Mouse (Mus musculus) intestine, embryonic 14.5 days (tissue): ENCODE measurements around the gene Myh9. TPM values are rescaled to one million over a fixed set of nuclear protein-coding genes. Genes with fewer than 3 reads are reported as not detected.

Source experiments
- ATAC-seq: fragments of 200-750 bp; cut with Nextera tagmentation; replicated peaks from 2 replicates; pipeline ENCODE4 v1.8.0; 2017; ENCODE audit warnings: low read depth, moderate number of reproducible peaks, moderate TSS enrichment, moderate library complexity; ENCODE audit not compliant: low FRiP score, low TSS enrichment
- DNase-seq: peaks from one replicate; pipeline ENCODE4 v3.0.0-alpha.2; 2018; ENCODE audit warnings: low spot score
- H3K27ac ChIP-seq: fragments of 300-500 bp; sonication (generic); 2 replicates; pipeline ENCODE4 v1.5.1; 2014; ENCODE audit warnings: low read depth, mild to moderate bottlenecking, control low read depth
- H3K27me3 ChIP-seq: fragments of 300-500 bp; sonication (generic); replicated peaks from 2 replicates; pipeline ENCODE4 v1.6.1; 2014; ENCODE audit warnings: low read length, control low read depth; ENCODE audit not compliant: control insufficient read depth, insufficient read depth
- H3K36me3 ChIP-seq: fragments of 300-500 bp; sonication (generic); 2 replicates; pipeline ENCODE4 v1.6.1; 2014; ENCODE audit warnings: low read length, control low read depth; ENCODE audit not compliant: control insufficient read depth, insufficient read depth
- H3K4me1 ChIP-seq: fragments of 300-500 bp; sonication (generic); replicated peaks from 2 replicates; pipeline ENCODE4 v1.6.1; 2014; ENCODE audit warnings: low read length, control low read depth, mixed read lengths; ENCODE audit not compliant: control insufficient read depth, insufficient read depth
- H3K4me2 ChIP-seq: fragments of 300-500 bp; sonication (generic); 2 replicates; pipeline ENCODE4 v1.6.1; 2014; ENCODE audit warnings: low read length
- H3K4me3 ChIP-seq: fragments of 300-500 bp; sonication (generic); 2 replicates; pipeline ENCODE4 v1.5.1; 2014; ENCODE audit warnings: low read depth, low read length, control low read depth, mixed read lengths
- H3K9ac ChIP-seq: fragments of 300-500 bp; sonication (generic); 2 replicates; pipeline ENCODE4 v1.6.1; 2014; ENCODE audit warnings: mild to moderate bottlenecking, low read length
- H3K9me3 ChIP-seq: fragments of 300-500 bp; sonication (generic); 2 replicates; pipeline ENCODE4 v1.6.1; 2016; ENCODE audit warnings: low read length, control low read depth; ENCODE audit not compliant: control insufficient read depth
- WGBS: fragments of 180-500 bp; shearing (Covaris S2); extraction: QIAGEN DNeasy Blood & Tissue Kit; methylation state at CpG from one replicate; pipeline ENCODE4 v1.1.7; 2014; 5-methylcytosine and 5-hydroxymethylcytosine counted together
- polyA plus RNA-seq: library from polyadenylated mRNA; unstranded; fragments of >200 nt; fragmentation: Nextera tagmentation; extraction: Ambion mirVana; gene quantifications from 2 replicates; pipeline ENCODE4 v1.2.1, GENCODE M21; 2014

Gene Myh9
- polyA plus RNA-seq, 1 experiment from 2014 or later, result 72.2 TPM

GRCm38 (mm10) chr15:77817417-77817816, 24.6 kb downstream of the Myh9 start:
- Histone ChIP-seq H3K4me1 (peaks cover 78% of the 10 kb centered on the region), H3K4me2 (no peak overlapping the region), H3K4me3 (no peak overlapping the region), H3K27ac (peak overlapping the region; percentile 29; the same call in 1 of the 2 replicates), H3K9me3 (no peaks in the 10 kb centered on the region), H3K9ac (no peak overlapping the region), H3K27me3 (no peaks in the 10 kb centered on the region), H3K36me3 (peaks cover 12% of the 10 kb centered on the region)
- no peak for DNase-seq
- ATAC-seq, result no peak
- WGBS, result 51% methylated on average over 7 of the region's 7 CpGs

GRCm38 (mm10) chr15:77816601-77816950, 25.4 kb downstream of the Myh9 start:
- H3K4me3 ChIP-seq, result no peak overlapping the region
- peak overlapping the region; percentile 69 for H3K27ac ChIP-seq
- H3K4me2 ChIP-seq, result no peak overlapping the region
- H3K36me3 ChIP-seq, result peaks cover 20% of the 10 kb centered on the region
- no peak for ATAC-seq
- peaks cover 70% of the 10 kb centered on the region for H3K4me1 ChIP-seq
- H3K27me3 ChIP-seq, result no peaks in the 10 kb centered on the region
- no peaks in the 10 kb centered on the region for H3K9me3 ChIP-seq
- H3K9ac ChIP-seq, result no peak overlapping the region
- no peak for DNase-seq
- WGBS, result 35% methylated on average over 4 of the region's 4 CpGs

DNA sequence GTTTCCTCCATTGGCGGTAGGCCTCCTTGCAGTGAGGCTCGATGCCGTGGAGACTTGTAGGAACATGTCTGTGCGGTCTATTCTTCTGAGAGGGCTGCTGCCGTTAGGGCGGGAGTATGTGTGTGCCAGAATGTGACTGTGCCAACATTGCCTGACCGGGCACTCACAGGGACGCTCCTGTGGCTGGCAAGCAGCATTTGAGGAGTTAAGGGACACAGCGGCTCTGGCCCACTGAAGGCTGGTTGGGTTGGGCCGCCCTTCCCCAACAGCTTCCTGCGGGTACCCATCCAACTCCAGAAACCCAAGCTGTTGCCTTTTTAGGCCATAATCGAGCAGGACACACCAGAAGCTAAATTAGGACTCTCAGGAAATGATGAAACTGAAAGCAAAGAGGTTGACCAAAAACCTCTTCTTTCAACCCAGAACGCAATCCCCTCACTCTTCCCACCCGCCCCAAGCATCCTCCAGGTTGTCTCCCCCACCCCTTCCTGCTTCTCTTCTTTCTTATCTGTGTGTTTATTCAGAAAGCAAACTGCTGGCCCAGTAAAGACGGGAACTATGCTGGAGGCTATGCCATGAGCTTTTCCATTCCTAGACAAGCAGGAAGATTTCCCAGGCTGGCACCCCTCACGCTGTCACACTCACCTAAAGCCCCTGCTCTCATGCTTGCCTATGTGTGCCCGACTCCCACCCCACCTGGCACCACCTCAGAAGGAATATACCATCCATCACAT, 25.9 kb downstream of the Myh9 start:
- Histone ChIP-seq H3K36me3 (peaks cover 26% of the 10 kb centered on the region), H3K4me1 (peaks cover 64% of the 10 kb centered on the region), H3K9me3 (no peaks in the 10 kb centered on the region), H3K4me2 (no peak overlapping the region), H3K27ac (peak overlapping the region; percentile 69), H3K4me3 (no peak overlapping the region), H3K9ac (no peak overlapping the region), H3K27me3 (no peaks in the 10 kb centered on the region)
- DNase-seq (no peak), ATAC-seq (no peak)
- WGBS, result 55% methylated on average over 17 of the region's 17 CpGs

GRCm38 (mm10) chr15:77813639-77814375, 28.2 kb downstream of the Myh9 start:
- Histone ChIP-seq H3K4me3 (no peak overlapping the region), H3K27me3 (no peaks in the 10 kb centered on the region), H3K4me1 (peaks cover 50% of the 10 kb centered on the region), H3K27ac (peak overlapping the region; percentile 78), H3K9ac (no peak overlapping the region), H3K36me3 (peaks cover 42% of the 10 kb centered on the region), H3K4me2 (no peak overlapping the region), H3K9me3 (no peaks in the 10 kb centered on the region)
- DNase-seq (no peak), ATAC-seq (peak; percentile 62; the same call in 1 of the 2 replicates)
- WGBS, result 60% methylated on average over 6 of the region's 6 CpGs

DNA sequence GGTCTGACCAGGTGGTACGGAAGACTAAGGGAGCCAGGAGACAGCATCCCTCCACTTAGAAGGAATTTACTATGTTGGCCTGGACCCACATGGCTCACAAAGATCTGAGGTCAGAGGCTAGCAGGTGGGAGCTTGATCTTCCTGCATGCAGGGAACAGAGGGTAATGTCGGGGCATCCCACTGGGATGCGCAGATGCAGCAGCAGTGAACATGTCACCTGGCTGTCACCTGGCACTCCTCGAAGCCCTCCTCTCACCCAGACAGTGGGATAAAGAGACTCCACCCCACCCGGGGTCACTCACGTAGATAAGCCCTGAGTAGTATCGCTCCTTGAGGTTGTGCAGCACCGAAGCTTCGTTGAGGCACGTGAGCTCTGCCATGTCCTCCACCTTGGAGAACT, 29.4 kb downstream of the Myh9 start:
- H3K36me3 ChIP-seq, result peaks cover 50% of the 10 kb centered on the region
- no peaks in the 10 kb centered on the region for H3K27me3 ChIP-seq
- no peaks in the 10 kb centered on the region for H3K9me3 ChIP-seq
- no peak overlapping the region for H3K27ac ChIP-seq
- WGBS, result 90% methylated on average over 10 of the region's 10 CpGs
- H3K4me1 ChIP-seq, result peaks cover 38% of the 10 kb centered on the region
- no peak for ATAC-seq
- no peak overlapping the region for H3K9ac ChIP-seq
- no peak overlapping the region for H3K4me3 ChIP-seq
- DNase-seq, result no peak
- no peak overlapping the region for H3K4me2 ChIP-seq

GRCm38 (mm10) chr15:77811099-77811760, 30.7 kb downstream of the Myh9 start:
- no peaks in the 10 kb centered on the region for H3K9me3 ChIP-seq
- H3K4me1 ChIP-seq, result peaks cover 25% of the 10 kb centered on the region
- H3K4me2 ChIP-seq, result no peak overlapping the region
- ATAC-seq (no peak), DNase-seq (no peak)
- no peak overlapping the region; the same call in 1 of the 2 replicates for H3K27ac ChIP-seq
- H3K9ac ChIP-seq, result no peak overlapping the region
- no peaks in the 10 kb centered on the region for H3K27me3 ChIP-seq
- 77% methylated on average over 11 of the region's 11 CpGs for WGBS
- no peak overlapping the region for H3K4me3 ChIP-seq
- H3K36me3 ChIP-seq, result peaks cover 64% of the 10 kb centered on the region

GRCm38 (mm10) chr15:77810416-77811098, 31.4 kb downstream of the Myh9 start:
- no peak overlapping the region; the same call in 1 of the 2 replicates for H3K27ac ChIP-seq

DNA sequence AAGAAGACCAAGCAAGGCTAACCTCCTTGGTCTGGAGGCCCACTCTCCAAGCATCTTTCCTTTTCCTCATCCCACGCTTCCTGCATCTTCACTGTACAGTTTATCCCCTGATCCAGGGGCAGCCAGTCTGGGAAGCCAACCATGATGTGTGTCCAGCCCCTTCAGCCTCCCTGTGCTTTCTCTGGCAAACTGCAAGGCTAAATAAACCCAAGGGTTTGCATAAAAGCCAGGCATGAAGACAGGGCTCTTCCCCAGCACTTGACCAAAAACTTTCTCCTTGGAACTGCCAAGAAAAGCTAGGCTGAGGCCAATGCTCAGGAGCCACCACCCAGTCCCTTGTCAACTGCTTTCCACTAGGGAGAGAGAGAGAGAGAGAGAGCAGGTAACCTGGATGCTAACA, 32.5 kb downstream of the Myh9 start:
- ATAC-seq (no peak), DNase-seq (no peak)
- Histone ChIP-seq H3K27ac (no peak overlapping the region), H3K9ac (no peak overlapping the region), H3K36me3 (peaks cover 79% of the 10 kb centered on the region), H3K4me3 (no peak overlapping the region), H3K9me3 (no peaks in the 10 kb centered on the region), H3K4me1 (peaks cover 11% of the 10 kb centered on the region), H3K4me2 (no peak overlapping the region), H3K27me3 (no peaks in the 10 kb centered on the region)
- WGBS, result 92% methylated on average over 1 of the region's 1 CpGs

More at GRCm38 (mm10) chr15:77810416-77811098, 31.4 kb downstream of the Myh9 start:
- DNase-seq (no peak), ATAC-seq (no peak)
- H3K36me3 ChIP-seq, result peaks cover 69% of the 10 kb centered on the region
- no peaks in the 10 kb centered on the region for H3K27me3 ChIP-seq
- H3K4me1 ChIP-seq, result peaks cover 19% of the 10 kb centered on the region
- H3K4me3 ChIP-seq, result no peak overlapping the region
- no peak overlapping the region for H3K9ac ChIP-seq
- H3K9me3 ChIP-seq, result no peaks in the 10 kb centered on the region
- no peak overlapping the region for H3K4me2 ChIP-seq
- 78% methylated on average over 17 of the region's 17 CpGs for WGBS
